ENCODE assay signal across 10 mouse cellular contexts in the genomic region with DNA sequence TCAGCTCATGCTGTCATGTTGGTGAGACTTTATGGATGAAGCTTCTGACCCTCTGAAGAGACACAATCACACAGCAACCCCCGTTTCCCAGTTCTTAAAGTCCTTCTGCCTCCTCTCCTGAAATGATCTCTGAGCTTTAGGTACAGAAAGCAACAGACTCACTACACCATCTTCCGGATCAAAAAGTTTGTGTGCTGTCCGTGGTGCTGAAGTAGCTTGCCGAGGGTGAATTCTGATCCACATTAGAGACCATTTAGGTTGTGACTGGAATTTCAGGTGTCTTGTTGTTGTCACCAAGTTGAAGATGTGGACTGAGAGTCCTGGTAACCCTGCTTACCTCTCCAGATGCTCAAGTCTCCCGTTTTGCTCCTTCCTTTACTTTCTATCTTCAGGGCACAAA.
DNase-seq lines count a peak whose midpoint lies in the region; ATAC-seq and TF ChIP-seq lines count a peak whose summit lies in the region.
"Had no signal": no experiment of that assay in that cellular context is flagged by ENCODE, and none has a peak within 500 bp of the region (broad histone marks: within the 10 kb centered on the region; RNA-seq: fewer than 3 reads in every experiment).

No protein-coding gene starts in this region.

- H3K4me2 ChIP-seq in forebrain, embryonic 13.5 days = no peak overlapping the region
- H3K4me2 ChIP-seq in midbrain, embryonic 13.5 days (replicated peaks) = no peak overlapping the region
- H3K4me2 ChIP-seq: embryonic facial prominence, embryonic 15.5 days; midbrain, embryonic 12.5 days had no signal

- no peaks in the 10 kb centered on the region for H3K4me1 ChIP-seq in forebrain, embryonic 10.5 days
- H3K4me1 ChIP-seq in forebrain, embryonic 13.5 days = no peaks in the 10 kb centered on the region
- no peaks in the 10 kb centered on the region for H3K4me1 ChIP-seq in midbrain, embryonic 10.5 days
- no peaks in the 10 kb centered on the region for H3K4me1 ChIP-seq in midbrain, embryonic 13.5 days (replicated peaks)
- H3K4me1 ChIP-seq in heart, adult 2 months (ENCODE audit: control insufficient read depth, insufficient read depth, low read length) = no peaks in the 10 kb centered on the region
- H3K4me1 ChIP-seq: embryonic facial prominence, embryonic 15.5 days; midbrain, embryonic 12.5 days had no signal

- no peaks in the 10 kb centered on the region for H3K36me3 ChIP-seq in forebrain, embryonic 10.5 days (replicated peaks)
- no peaks in the 10 kb centered on the region for H3K36me3 ChIP-seq in forebrain, embryonic 13.5 days (ENCODE audit: poor library complexity, severe bottlenecking)
- H3K36me3 ChIP-seq in midbrain, embryonic 10.5 days = no peaks in the 10 kb centered on the region
- no peaks in the 10 kb centered on the region for H3K36me3 ChIP-seq in midbrain, embryonic 13.5 days
- no peaks in the 10 kb centered on the region for H3K36me3 ChIP-seq in heart, adult 2 months (ENCODE audit: control insufficient read depth, insufficient read depth, low read length)
- H3K36me3 ChIP-seq: embryonic facial prominence, embryonic 15.5 days; midbrain, embryonic 12.5 days had no signal

- ATAC-seq in forebrain, embryonic 13.5 days = no peak
- ATAC-seq in midbrain, embryonic 13.5 days = no peak

- WGBS in forebrain, embryonic 10.5 days = 36% methylated on average over 5 of the region's 5 CpGs
- WGBS in forebrain, embryonic 13.5 days = 38% methylated on average over 5 of the region's 5 CpGs
- 35% methylated on average over 5 of the region's 5 CpGs for WGBS in midbrain, embryonic 10.5 days
- WGBS in midbrain, embryonic 13.5 days = 38% methylated on average over 5 of the region's 5 CpGs
- 32% methylated on average over 5 of the region's 5 CpGs for WGBS in heart, adult 2 months

- intact Hi-C loops in heart, adult 2 months (cut with DNase I) = no loop called here

- H3K27me3 ChIP-seq in forebrain, embryonic 10.5 days (ENCODE audit: poor library complexity, severe bottlenecking) = no peaks in the 10 kb centered on the region
- H3K27me3 ChIP-seq in forebrain, embryonic 13.5 days = no peaks in the 10 kb centered on the region
- H3K27me3 ChIP-seq in midbrain, embryonic 10.5 days (ENCODE audit: low read depth, poor library complexity, severe bottlenecking) = no peaks in the 10 kb centered on the region
- H3K27me3 ChIP-seq in midbrain, embryonic 13.5 days = no peaks in the 10 kb centered on the region
- H3K27me3 ChIP-seq in heart, adult 2 months (ENCODE audit: control insufficient read depth, insufficient read depth, low read length) = no peaks in the 10 kb centered on the region
- H3K27me3 ChIP-seq: embryonic facial prominence, embryonic 15.5 days; midbrain, embryonic 12.5 days had no signal

- no peak overlapping the region for H3K4me3 ChIP-seq in forebrain, embryonic 10.5 days
- H3K4me3 ChIP-seq in forebrain, embryonic 13.5 days = no peak overlapping the region
- no peak overlapping the region for H3K4me3 ChIP-seq in midbrain, embryonic 10.5 days
- no peak overlapping the region for H3K4me3 ChIP-seq in midbrain, embryonic 13.5 days (replicated peaks)
- H3K4me3 ChIP-seq in heart, adult 2 months = no peak overlapping the region
- H3K4me3 ChIP-seq: embryonic facial prominence, embryonic 15.5 days; midbrain, embryonic 12.5 days had no signal

- no peaks in the 10 kb centered on the region for H3K9me3 ChIP-seq in forebrain, embryonic 10.5 days
- no peaks in the 10 kb centered on the region for H3K9me3 ChIP-seq in forebrain, embryonic 13.5 days (replicated peaks)
- no peaks in the 10 kb centered on the region for H3K9me3 ChIP-seq in midbrain, embryonic 10.5 days (replicated peaks)
- H3K9me3 ChIP-seq in midbrain, embryonic 13.5 days = no peaks in the 10 kb centered on the region
- H3K9me3 ChIP-seq: embryonic facial prominence, embryonic 15.5 days; midbrain, embryonic 12.5 days had no signal

- no peak for TF ChIP-seq POLR2A in heart, adult 2 months (IDR thresholded peaks at IDR 0.05; ENCODE audit: insufficient read depth, low read depth, low read length)

- TF ChIP-seq EP300 in heart, adult 2 months (IDR thresholded peaks at IDR 0.05; ENCODE audit: insufficient read depth, low read depth, low read length) = no peak

- no peak overlapping the region for H3K27ac ChIP-seq in forebrain, embryonic 10.5 days
- no peak overlapping the region for H3K27ac ChIP-seq in forebrain, embryonic 13.5 days
- H3K27ac ChIP-seq in midbrain, embryonic 10.5 days (replicated peaks) = no peak overlapping the region
- no peak overlapping the region for H3K27ac ChIP-seq in midbrain, embryonic 13.5 days
- H3K27ac ChIP-seq in heart, adult 2 months = no peak overlapping the region
- H3K27ac ChIP-seq: embryonic facial prominence, embryonic 15.5 days; midbrain, embryonic 12.5 days had no signal

- peak; percentile 16 for DNase-seq in forebrain, embryonic 10.5 days (ENCODE audit: extremely low spot score, low spot score)
- peak; percentile 32 for DNase-seq in midbrain, embryonic 10.5 days (ENCODE audit: low spot score)
- peak; percentile 10 for DNase-seq in embryo, embryonic 9.5 days (ENCODE audit: extremely low spot score)
- peak; percentile 10 for DNase-seq in ovary, postnatal 14 days (ENCODE audit: low spot score)
- no peak for DNase-seq in cerebellum, adult 9-11 months
- DNase-seq in heart, adult 2 months = no peak

- H3K79me2 ChIP-seq in heart, adult 2 months (replicated peaks; ENCODE audit: control insufficient read depth, insufficient read depth, low read length) = no peaks in the 10 kb centered on the region

- no peak for TF ChIP-seq CTCF in heart, adult 2 months (IDR thresholded peaks at IDR 0.05)

- no peak overlapping the region for H3K9ac ChIP-seq in forebrain, embryonic 13.5 days
- H3K9ac ChIP-seq in midbrain, embryonic 13.5 days (replicated peaks) = no peak overlapping the region
- H3K9ac ChIP-seq in heart, adult 2 months (ENCODE audit: low read depth, low read length) = no peak overlapping the region
- H3K9ac ChIP-seq: embryonic facial prominence, embryonic 15.5 days; midbrain, embryonic 12.5 days had no signal

Comparison
In these comparisons a context has a peak if more than half of its experiments do, and no peak if none do; other contexts are left out.
1. DNase-seq: peak in forebrain, embryonic 10.5 days (single experiment), midbrain, embryonic 10.5 days (single experiment), embryo, embryonic 9.5 days (single experiment) and ovary, postnatal 14 days (single experiment); none in cerebellum, adult 9-11 months (single experiment) and heart, adult 2 months (0 of 2).